Mouse (Mus musculus) forebrain, embryonic 16.5 days (tissue): Measurements from ENCODE around the gene Insr. TPM values are rescaled to one million over a fixed set of nuclear protein-coding genes. Genes with fewer than 3 reads are reported as not detected.

ENCODE experiments used
- ATAC-seq: fragments of 200-750 bp; cut with Nextera tagmentation; 2 replicates; pipeline ENCODE4 v1.8.0; 2017; ENCODE audit warnings: mild to moderate bottlenecking, moderate library complexity
- H3K27ac ChIP-seq: fragments of 300-500 bp; sonication (generic); 2 replicates; pipeline ENCODE4 v1.5.1; 2014; ENCODE audit warnings: low read length, control low read depth
- H3K27me3 ChIP-seq: fragments of 300-500 bp; sonication (generic); replicated peaks from 2 replicates; pipeline ENCODE4 v1.6.1; 2014; ENCODE audit warnings: low read length; ENCODE audit not compliant: control insufficient read depth, insufficient read depth
- H3K36me3 ChIP-seq: fragments of 300-500 bp; sonication (generic); 2 replicates; pipeline ENCODE4 v1.6.1; 2014; ENCODE audit not compliant: control insufficient read depth, insufficient read depth
- H3K4me1 ChIP-seq: fragments of 300-500 bp; sonication (generic); replicated peaks from 2 replicates; pipeline ENCODE4 v1.6.1; 2014; ENCODE audit warnings: low read length; ENCODE audit not compliant: control insufficient read depth, insufficient read depth
- H3K4me2 ChIP-seq: fragments of 300-500 bp; sonication (generic); 2 replicates; pipeline ENCODE4 v1.6.1; 2014; ENCODE audit warnings: mild to moderate bottlenecking, low read length, control low read depth
- H3K4me3 ChIP-seq: fragments of 300-500 bp; sonication (generic); replicated peaks from 2 replicates; pipeline ENCODE4 v1.5.1; 2014; ENCODE audit warnings: mild to moderate bottlenecking, low read length, control low read depth
- H3K9ac ChIP-seq: fragments of 300-500 bp; sonication (generic); replicated peaks from 2 replicates; pipeline ENCODE4 v1.6.1; 2014; ENCODE audit warnings: low read depth, low read length, control low read depth
- H3K9me3 ChIP-seq: fragments of 300-500 bp; sonication (generic); 2 replicates; pipeline ENCODE4 v1.6.1; 2016; ENCODE audit warnings: low read length; ENCODE audit not compliant: control insufficient read depth
- WGBS: fragments of 180-500 bp; shearing (Covaris S2); extraction: QIAGEN DNeasy Blood & Tissue Kit; methylation state at CpG from one replicate; pipeline ENCODE4 v1.1.7; 2014; 5-methylcytosine and 5-hydroxymethylcytosine counted together
- polyA plus RNA-seq: library from polyadenylated mRNA; unstranded; fragments of >200 nt; fragmentation: Nextera tagmentation; extraction: Ambion mirVana; gene quantifications from 2 replicates; pipeline ENCODE4 v1.2.1, GENCODE M21; 2015

Gene Insr
- polyA plus RNA-seq, 1 experiment from 2014 or later: 66.7 TPM

GRCm38 (mm10) chr8:3261101-3261500, 18.3 kb downstream of the Insr start:
- 90% methylated on average over 5 of the region's 5 CpGs for WGBS
- Histone ChIP-seq H3K4me2 (no peak overlapping the region), H3K36me3 (peaks cover 10% of the 10 kb centered on the region), H3K27me3 (no peaks in the 10 kb centered on the region), H3K4me3 (no peak overlapping the region), H3K9ac (no peak overlapping the region), H3K9me3 (no peaks in the 10 kb centered on the region), H3K4me1 (peaks cover 3% of the 10 kb centered on the region), H3K27ac (no peak overlapping the region)
- ATAC-seq: no peak

- 17% methylated on average over 9 of the region's 9 CpGs for WGBS
These were observed 19.1 kb downstream of the Insr start for GRCm38 (mm10) chr8:3260127-3260811.

GRCm38 (mm10) chr8:3256147-3256940, 23.1 kb downstream of the Insr start:
- Histone ChIP-seq H3K4me2 (no peak overlapping the region), H3K36me3 (peaks cover 15% of the 10 kb centered on the region), H3K4me3 (no peak overlapping the region), H3K27me3 (no peaks in the 10 kb centered on the region), H3K9me3 (no peaks in the 10 kb centered on the region), H3K27ac (no peak overlapping the region), H3K4me1 (peaks cover 3% of the 10 kb centered on the region), H3K9ac (no peak overlapping the region)
- no peak for ATAC-seq
- whole genome bisulfite sequencing: 90% methylated on average over 5 of the region's 5 CpGs

More at GRCm38 (mm10) chr8:3260127-3260811, 19.1 kb downstream of the Insr start:
- Histone ChIP-seq H3K4me2 (no peak overlapping the region), H3K4me3 (no peak overlapping the region), H3K4me1 (peaks cover 3% of the 10 kb centered on the region), H3K9ac (no peak overlapping the region), H3K27ac (no peak overlapping the region), H3K9me3 (no peaks in the 10 kb centered on the region), H3K27me3 (no peaks in the 10 kb centered on the region), H3K36me3 (peaks cover 10% of the 10 kb centered on the region)
- ATAC-seq: peak; percentile 91

GRCm38 (mm10) chr8:3255321-3255720, 24.1 kb downstream of the Insr start:
- H3K9me3 ChIP-seq: no peaks in the 10 kb centered on the region
- H3K4me3 ChIP-seq: no peak overlapping the region
- no peak overlapping the region for H3K4me2 ChIP-seq
- ATAC-seq: no peak
- H3K9ac ChIP-seq: no peak overlapping the region
- no peaks in the 10 kb centered on the region for H3K27me3 ChIP-seq
- WGBS: 100% methylated on average over 1 of the region's 1 CpGs
- H3K4me1 ChIP-seq: no peaks in the 10 kb centered on the region; the same call in 1 of the 2 replicates
- H3K36me3 ChIP-seq: peaks cover 15% of the 10 kb centered on the region
- no peak overlapping the region for H3K27ac ChIP-seq

- Histone ChIP-seq H3K9ac (no peak overlapping the region), H3K36me3 (peaks cover 9% of the 10 kb centered on the region), H3K4me3 (no peak overlapping the region), H3K27me3 (no peaks in the 10 kb centered on the region), H3K4me1 (no peaks in the 10 kb centered on the region), H3K4me2 (no peak overlapping the region), H3K9me3 (no peaks in the 10 kb centered on the region), H3K27ac (no peak overlapping the region)
- WGBS: 88% methylated on average over 4 of the region's 4 CpGs
- no peak for ATAC-seq
These were observed 26.2 kb downstream of the Insr start for GRCm38 (mm10) chr8:3253179-3253578.

GRCm38 (mm10) chr8:3252665-3253064, 26.8 kb downstream of the Insr start:
- no peaks in the 10 kb centered on the region for H3K27me3 ChIP-seq
- no peak overlapping the region for H3K4me2 ChIP-seq
- H3K9me3 ChIP-seq: no peaks in the 10 kb centered on the region
- no peak overlapping the region for H3K27ac ChIP-seq
- H3K4me3 ChIP-seq: no peak overlapping the region
- H3K9ac ChIP-seq: no peak overlapping the region
- ATAC-seq: no peak
- H3K36me3 ChIP-seq: peaks cover 4% of the 10 kb centered on the region
- no peaks in the 10 kb centered on the region for H3K4me1 ChIP-seq
- 98% methylated on average over 6 of the region's 6 CpGs for WGBS

GRCm38 (mm10) chr8:3251101-3251500, 28.3 kb downstream of the Insr start:
- H3K27ac ChIP-seq: no peak overlapping the region
- no peaks in the 10 kb centered on the region for H3K27me3 ChIP-seq
- no peak overlapping the region for H3K4me2 ChIP-seq
- WGBS: 96% methylated on average over 3 of the region's 3 CpGs
- no peak overlapping the region for H3K4me3 ChIP-seq
- H3K9me3 ChIP-seq: no peaks in the 10 kb centered on the region
- no peak for ATAC-seq
- H3K36me3 ChIP-seq: peaks cover 6% of the 10 kb centered on the region
- no peaks in the 10 kb centered on the region for H3K4me1 ChIP-seq
- H3K9ac ChIP-seq: no peak overlapping the region

GRCm38 (mm10) chr8:3249886-3250285, 29.5 kb downstream of the Insr start:
- H3K27me3 ChIP-seq: no peaks in the 10 kb centered on the region
- H3K27ac ChIP-seq: no peak overlapping the region
- peaks cover 8% of the 10 kb centered on the region for H3K36me3 ChIP-seq
- 14% methylated on average over 2 of the region's 2 CpGs for WGBS
- H3K4me3 ChIP-seq: no peak overlapping the region
- H3K4me1 ChIP-seq: no peaks in the 10 kb centered on the region
- ATAC-seq: no peak
- no peak overlapping the region for H3K9ac ChIP-seq
- H3K4me2 ChIP-seq: no peak overlapping the region
- no peaks in the 10 kb centered on the region for H3K9me3 ChIP-seq

- no peak overlapping the region for H3K4me3 ChIP-seq
- 84% methylated on average over 5 of the region's 5 CpGs for WGBS
- no peak overlapping the region for H3K9ac ChIP-seq
- no peaks in the 10 kb centered on the region for H3K27me3 ChIP-seq
- no peak for ATAC-seq
- H3K27ac ChIP-seq: no peak overlapping the region
- no peak overlapping the region for H3K4me2 ChIP-seq
- H3K36me3 ChIP-seq: peaks cover 4% of the 10 kb centered on the region
- H3K4me1 ChIP-seq: no peaks in the 10 kb centered on the region
- no peaks in the 10 kb centered on the region for H3K9me3 ChIP-seq
These were observed 30.7 kb downstream of the Insr start for GRCm38 (mm10) chr8:3248704-3249103.
